Mouse (Mus musculus) liver, adult 2 months (tissue): ENCODE measurements around the gene Chpf.

ENCODE experiments used
- CTCF ChIP-seq: fragments of 200-500 bp; IDR thresholded peaks from 2 replicates; pipeline ENCODE4 v1.5.1; 2011; ENCODE audit warnings: low read depth, low read length, control low read depth
- POLR2A ChIP-seq: fragments of 200-500 bp; IDR thresholded peaks from 2 replicates; pipeline ENCODE4 v1.6.1; 2011; ENCODE audit warnings: low read length, control low read depth; ENCODE audit not compliant: insufficient read depth; ENCODE audit errors: extremely low read depth

DNA sequence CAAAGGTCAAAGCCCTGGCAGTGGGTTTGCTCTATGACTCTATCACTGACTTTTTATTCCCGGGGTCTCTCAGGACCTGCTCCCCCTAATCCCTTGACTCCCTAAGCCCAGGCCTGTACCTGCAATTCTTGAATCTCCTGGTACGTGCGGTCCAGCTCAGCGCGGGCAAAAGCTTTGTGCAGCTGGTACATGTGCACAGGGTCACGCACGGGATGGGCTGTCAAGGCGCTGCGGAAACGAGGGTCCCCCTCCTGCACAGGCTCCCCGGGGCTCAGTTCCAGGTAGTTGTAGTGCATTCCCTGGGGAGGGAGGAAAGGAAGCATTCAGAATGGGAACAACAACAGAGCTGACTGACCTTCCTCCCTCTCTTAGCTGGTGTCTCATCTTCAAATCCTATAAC lies 2.7 kb downstream of the Chpf start:
- TF ChIP-seq POLR2A (no peak), CTCF (no peak)
